Mouse (Mus musculus) bone marrow, adult 2 months (tissue): ENCODE data around the gene Serpinb1a.

Experiments
- CTCF ChIP-seq: fragments of 200-500 bp; IDR thresholded peaks from 2 replicates; pipeline ENCODE4 v1.5.1; 2011; ENCODE audit warnings: low read length, control low read depth; ENCODE audit not compliant: control insufficient read depth, insufficient read depth
- POLR2A ChIP-seq: fragments of 200-500 bp; IDR thresholded peaks from 2 replicates; pipeline ENCODE4 v1.6.1; 2011; ENCODE audit warnings: low read depth, mild to moderate bottlenecking, control low read depth, low read length, borderline replicate concordance; ENCODE audit not compliant: control insufficient read depth

GRCm38 (mm10) chr13:32900639-32901038, 49.7 kb upstream of the Serpinb1a start:
- peak; percentile 71 for TF ChIP-seq CTCF
- no peak for TF ChIP-seq POLR2A
